Mouse (Mus musculus) midbrain, postnatal 0 days (tissue): ENCODE data around the gene Ccdc142. TPM values are rescaled to one million over a fixed set of nuclear protein-coding genes. Genes with fewer than 3 reads are reported as not detected.

ENCODE experiments used
- ATAC-seq: fragments of 200-750 bp; cut with Nextera tagmentation; 2 replicates; pipeline ENCODE4 v1.8.0; 2017; ENCODE audit warnings: moderate number of reproducible peaks, mild to moderate bottlenecking, moderate TSS enrichment, moderate library complexity; ENCODE audit not compliant: low FRiP score
- DNase-seq: peaks from one replicate; pipeline ENCODE4 v3.0.0-alpha.2; 2015; ENCODE audit warnings: low spot score
- H3K27ac ChIP-seq: fragments of 300-500 bp; sonication (generic); 2 replicates; pipeline ENCODE4 v1.5.1; 2014; ENCODE audit warnings: low read depth, mild to moderate bottlenecking, low read length, mixed read lengths
- H3K27me3 ChIP-seq: fragments of 300-500 bp; sonication (generic); 2 replicates; pipeline ENCODE4 v1.6.1; 2014; ENCODE audit warnings: low read length, control low read depth, mixed read lengths; ENCODE audit not compliant: insufficient read depth
- H3K36me3 ChIP-seq: fragments of 300-500 bp; sonication (generic); 2 replicates; pipeline ENCODE4 v1.6.1; 2014; ENCODE audit warnings: low read length, control low read depth, mixed read lengths; ENCODE audit not compliant: insufficient read depth
- H3K4me1 ChIP-seq: fragments of 300-500 bp; sonication (generic); 2 replicates; pipeline ENCODE4 v1.6.1; 2014; ENCODE audit warnings: mild to moderate bottlenecking, control low read depth, antibody characterized with exemption, low read length, mixed read lengths; ENCODE audit not compliant: insufficient read depth
- H3K4me2 ChIP-seq: fragments of 300-500 bp; sonication (generic); 2 replicates; pipeline ENCODE4 v1.6.1; 2014; ENCODE audit warnings: low read depth, mild to moderate bottlenecking, low read length, mixed read lengths; ENCODE audit not compliant: poor library complexity, severe bottlenecking
- H3K4me3 ChIP-seq: fragments of 300-500 bp; sonication (generic); 2 replicates; pipeline ENCODE4 v1.5.1; 2014; ENCODE audit warnings: low read depth, mild to moderate bottlenecking, low read length, moderate library complexity
- H3K9ac ChIP-seq: fragments of 300-500 bp; sonication (generic); replicated peaks from 2 replicates; pipeline ENCODE4 v1.6.1; 2014; ENCODE audit warnings: mild to moderate bottlenecking, low read length, moderate library complexity, mixed read lengths; ENCODE audit not compliant: poor library complexity, severe bottlenecking
- H3K9me3 ChIP-seq: fragments of 300-500 bp; sonication (generic); 2 replicates; pipeline ENCODE4 v1.6.1; 2016; ENCODE audit warnings: low read length, control low read depth
- CTCF ChIP-seq: IDR thresholded peaks from 2 replicates; pipeline ENCODE4 v1.5.1; 2016; ENCODE audit warnings: antibody characterized with exemption, mild to moderate bottlenecking
- WGBS: fragments of 180-500 bp; shearing (Covaris S2); extraction: QIAGEN DNeasy Blood & Tissue Kit; methylation state at CpG from one replicate; pipeline ENCODE4 v1.1.7; 2014; 5-methylcytosine and 5-hydroxymethylcytosine counted together
- polyA plus RNA-seq: library from polyadenylated mRNA; unstranded; fragments of >200 nt; fragmentation: Nextera tagmentation; extraction: Ambion mirVana; gene quantifications from 2 replicates; pipeline ENCODE4 v1.2.1, GENCODE M21; 2015
- total RNA-seq: library from RNA; depleted of rRNA; stranded (reverse); fragments of >200 nt; gene quantifications from 2 replicates; pipeline ENCODE4 v1.2.3, GENCODE M21; 2014

The Ccdc142 gene
- total and polyA plus RNA-seq, 2 experiments from 2014 or later = 6.0 to 13.6 TPM

GRCm38 (mm10) chr6:83111510-83112136 is 10.2 kb downstream of the Ccdc142 start:
- Histone ChIP-seq H3K27me3 (no peaks in the 10 kb centered on the region), H3K4me1 (peaks cover 10% of the 10 kb centered on the region; the same call in 1 of the 2 replicates), H3K4me3 (no peak overlapping the region), H3K9ac (no peak overlapping the region), H3K36me3 (0 out of 2 replicates have a peak, but pooled peaks cover 8% of the 10 kb centered on the region), H3K9me3 (no peaks in the 10 kb centered on the region), H3K4me2 (no peak overlapping the region), H3K27ac (no peak overlapping the region)
- no peak for TF ChIP-seq CTCF
- ATAC-seq (no peak), DNase-seq (no peak)
- WGBS = 93% methylated on average over 4 of the region's 4 CpGs

GRCm38 (mm10) chr6:83115011-83115671 is 13.7 kb downstream of the Ccdc142 start, which contains the start of gene Mogs:
Gene Mogs, plus strand, starts transcription at chr6:83115496.
- Histone ChIP-seq H3K4me1 (peaks cover 4% of the 10 kb centered on the region; the same call in 1 of the 2 replicates), H3K36me3 (peaks cover 19% of the 10 kb centered on the region), H3K4me2 (peak within 1 kb of the TSS; percentile 94), H3K27ac (peak within 1 kb of the TSS; percentile 82), H3K9ac (peak within 1 kb of the TSS; percentile 66), H3K4me3 (peak within 1 kb of the TSS; percentile 72), H3K27me3 (no peaks in the 10 kb centered on the region), H3K9me3 (no peaks in the 10 kb centered on the region)
- peak; percentile 52 for TF ChIP-seq CTCF
- DNase-seq = peak; percentile 91
- WGBS = 1% methylated on average over 47 of the region's 58 CpGs
- peak; percentile 86 for ATAC-seq

- Histone ChIP-seq H3K9ac (peak overlapping the region; percentile 66), H3K36me3 (peaks cover 19% of the 10 kb centered on the region), H3K4me3 (peak overlapping the region; percentile 72), H3K4me2 (peak overlapping the region; percentile 94), H3K27me3 (no peaks in the 10 kb centered on the region), H3K4me1 (peaks cover 9% of the 10 kb centered on the region; the same call in 1 of the 2 replicates), H3K27ac (peak overlapping the region; percentile 82), H3K9me3 (no peaks in the 10 kb centered on the region)
- 2% methylated on average over 34 of the region's 48 CpGs for WGBS
- no peak for TF ChIP-seq CTCF
- DNase-seq (peak; percentile 23), ATAC-seq (peak; percentile 64)
Measured at GRCm38 (mm10) chr6:83115682-83116372, 14.4 kb downstream of the Ccdc142 start.

- H3K27me3 ChIP-seq = no peaks in the 10 kb centered on the region
- 75% methylated on average over 11 of the region's 11 CpGs for WGBS
- H3K36me3 ChIP-seq = peaks cover 19% of the 10 kb centered on the region
- no peak for ATAC-seq
- DNase-seq = no peak
- H3K9me3 ChIP-seq = no peaks in the 10 kb centered on the region
- H3K4me2 ChIP-seq = peak overlapping the region; percentile 94
- no peak overlapping the region; the same call in 1 of the 2 replicates for H3K27ac ChIP-seq
- no peak for TF ChIP-seq CTCF
- peaks cover 9% of the 10 kb centered on the region; the same call in 1 of the 2 replicates for H3K4me1 ChIP-seq
- peak overlapping the region; percentile 66 for H3K9ac ChIP-seq
- H3K4me3 ChIP-seq = peak overlapping the region; percentile 72
Measured at GRCm38 (mm10) chr6:83116373-83117164, 15.2 kb downstream of the Ccdc142 start.

GRCm38 (mm10) chr6:83117165-83117438 is 15.7 kb downstream of the Ccdc142 start:
- peaks cover 19% of the 10 kb centered on the region for H3K36me3 ChIP-seq
- H3K4me3 ChIP-seq = no peak overlapping the region
- H3K4me2 ChIP-seq = no peak overlapping the region
- no peak overlapping the region for H3K27ac ChIP-seq
- H3K9me3 ChIP-seq = no peaks in the 10 kb centered on the region
- TF ChIP-seq CTCF = no peak
- DNase-seq (no peak), ATAC-seq (no peak)
- H3K27me3 ChIP-seq = no peaks in the 10 kb centered on the region
- WGBS = 87% methylated on average over 4 of the region's 4 CpGs
- H3K9ac ChIP-seq = no peak overlapping the region
- H3K4me1 ChIP-seq = peaks cover 9% of the 10 kb centered on the region; the same call in 1 of the 2 replicates
